Mouse (Mus musculus): ENCODE results near the gene Rhoa.
"Not testable (repeated sequence)": the region's sequence is repeated elsewhere in the genome, so short reads cannot be mapped to it uniquely, and the experiment has no call there.

Gene Rhoa

DNA sequence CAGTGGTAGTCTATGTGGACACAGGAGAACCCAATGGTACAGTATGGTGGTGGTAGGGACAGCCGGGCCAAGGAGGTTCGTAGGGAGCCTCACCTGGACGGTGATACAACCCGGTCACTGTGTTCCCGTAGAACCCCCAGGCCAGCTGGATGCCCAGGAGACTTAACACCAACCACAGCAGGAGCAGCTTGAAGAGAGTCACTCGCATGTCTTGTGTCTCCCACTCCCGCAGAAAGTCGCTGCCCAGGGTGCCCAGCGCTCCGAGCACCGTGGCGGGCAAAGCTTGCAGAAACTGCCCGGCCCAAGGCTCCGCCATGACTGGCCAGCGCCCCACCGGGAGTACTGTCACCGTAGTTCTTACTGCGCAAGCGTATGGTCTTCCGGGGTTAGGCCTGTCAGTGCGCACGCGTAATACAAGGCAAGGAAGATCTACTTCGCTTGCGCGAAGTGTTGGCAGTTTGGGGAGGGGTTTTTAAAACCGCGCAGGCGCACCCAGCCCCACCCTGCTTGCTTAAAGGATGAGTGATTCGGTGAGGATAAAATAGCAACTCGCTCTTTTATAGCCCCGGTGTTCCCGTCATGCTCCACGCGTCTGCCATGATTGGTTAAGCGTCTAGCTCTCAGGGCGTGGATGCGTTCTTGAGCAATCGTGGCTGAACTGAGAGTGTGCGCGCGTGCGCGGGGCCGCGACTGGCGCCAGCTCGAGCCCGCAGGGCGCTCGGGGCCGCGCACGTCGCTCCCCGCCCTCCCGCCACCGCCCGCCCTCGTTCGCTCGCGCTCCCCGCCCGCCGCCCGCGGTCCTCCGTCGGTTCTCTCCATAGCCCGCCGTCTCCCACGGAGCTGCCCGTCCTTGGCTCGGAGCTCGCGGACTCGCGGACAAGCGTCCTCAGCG, at the start of gene Rhoa, which contains the start of gene Tcta:
Rhoa (plus strand) TSS at position 501 of the 892 bp plus-strand sequence.
Tcta (minus strand) TSS at position 532 of the 892 bp plus-strand sequence.
- peak; percentile 100 for DNase-seq

DNA sequence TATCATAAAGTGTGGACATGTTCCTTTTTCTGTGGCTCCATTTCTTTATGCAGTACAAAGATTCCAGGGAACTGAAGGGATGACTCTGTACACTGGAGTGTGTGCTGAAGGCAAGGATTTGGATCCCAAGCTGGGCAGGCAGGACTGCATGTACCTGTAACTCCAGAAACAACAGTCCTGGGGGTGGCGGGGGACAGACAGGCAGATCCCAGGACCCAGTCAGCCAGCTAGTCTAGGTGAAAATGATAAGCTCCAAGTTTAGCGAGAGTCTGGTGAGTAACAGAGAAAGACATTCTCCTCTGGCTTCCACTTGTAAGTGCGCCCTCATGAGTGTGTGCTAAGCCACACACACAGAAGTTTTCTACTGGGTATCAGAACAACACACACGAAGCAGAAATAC, 45.4 kb upstream of the Rhoa start:
- no peak for DNase-seq

DNA sequence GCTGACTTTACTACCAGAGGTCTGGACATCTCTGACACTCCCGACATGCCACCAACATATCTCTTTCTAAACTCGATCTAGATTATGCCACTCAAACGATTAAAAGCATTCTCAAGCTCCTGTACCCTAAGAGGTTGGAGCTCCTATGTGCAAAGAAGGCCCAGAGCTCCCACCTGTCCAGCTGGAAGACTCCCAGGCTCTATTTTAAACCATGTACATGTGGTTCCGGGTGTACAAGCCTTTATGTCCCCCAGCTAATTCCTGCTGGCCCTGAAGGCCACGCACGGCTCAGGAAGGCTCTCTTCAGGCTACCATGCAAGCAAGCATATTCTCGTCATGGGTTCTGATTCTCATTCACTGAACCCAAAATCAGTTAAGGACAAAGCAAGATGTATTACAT, 44.1 kb upstream of the Rhoa start:
- no peak for DNase-seq

DNA sequence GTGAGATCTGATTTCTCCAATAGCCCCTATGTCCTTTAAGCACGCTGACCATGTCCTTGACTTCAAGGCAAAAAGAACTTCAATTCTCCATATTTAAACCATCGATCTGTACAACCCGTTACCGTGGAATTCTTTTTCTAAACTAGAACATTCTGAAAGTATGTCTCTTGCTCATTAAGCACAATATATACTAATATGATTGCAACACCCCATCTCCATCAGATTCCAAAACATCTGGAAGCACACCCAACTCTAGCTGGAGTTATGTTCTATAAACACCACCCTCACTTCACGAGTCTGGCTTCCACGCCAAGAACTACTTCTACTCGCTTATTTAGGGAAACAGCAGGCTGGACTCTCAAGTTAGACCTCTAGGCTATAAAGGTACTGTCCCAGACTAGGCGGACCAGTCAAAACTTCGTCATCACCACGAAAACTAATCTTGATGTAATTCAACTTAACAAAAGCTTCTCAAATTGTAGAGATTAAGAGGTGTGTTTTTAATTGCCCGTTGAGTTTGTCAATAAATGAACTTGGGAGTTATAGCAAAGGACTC, 43.4 kb upstream of the Rhoa start:
- peak; percentile 71 for DNase-seq

DNA sequence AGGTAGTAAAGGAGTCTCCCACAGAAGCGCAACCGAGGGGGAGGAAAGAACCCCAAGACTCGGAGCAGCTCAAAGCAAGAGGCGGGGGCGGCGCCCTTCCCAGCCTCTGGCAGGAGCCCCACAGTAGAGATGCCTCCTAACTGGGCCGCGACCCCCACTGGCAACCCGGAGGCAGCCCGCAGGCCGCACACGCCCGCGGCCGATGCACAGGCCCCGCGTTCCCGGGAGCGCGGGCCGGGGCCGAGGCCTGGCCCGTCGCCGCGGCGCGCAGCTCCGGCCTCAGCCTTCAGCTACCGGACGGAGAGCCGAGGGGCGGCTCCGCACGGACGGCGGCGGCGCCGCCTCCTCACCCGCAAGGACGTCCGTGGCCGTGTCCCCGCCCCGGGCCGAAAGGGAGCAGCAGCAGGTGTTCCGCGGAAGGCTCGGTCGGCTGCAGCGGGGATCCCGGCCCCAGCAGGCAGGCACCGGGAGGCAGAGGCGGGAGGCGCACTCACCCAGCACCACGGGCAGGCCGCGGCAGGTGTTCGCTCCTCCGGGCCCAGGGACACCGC, 42.7 kb upstream of the Rhoa start:
- peak; percentile 65 for DNase-seq

DNA sequence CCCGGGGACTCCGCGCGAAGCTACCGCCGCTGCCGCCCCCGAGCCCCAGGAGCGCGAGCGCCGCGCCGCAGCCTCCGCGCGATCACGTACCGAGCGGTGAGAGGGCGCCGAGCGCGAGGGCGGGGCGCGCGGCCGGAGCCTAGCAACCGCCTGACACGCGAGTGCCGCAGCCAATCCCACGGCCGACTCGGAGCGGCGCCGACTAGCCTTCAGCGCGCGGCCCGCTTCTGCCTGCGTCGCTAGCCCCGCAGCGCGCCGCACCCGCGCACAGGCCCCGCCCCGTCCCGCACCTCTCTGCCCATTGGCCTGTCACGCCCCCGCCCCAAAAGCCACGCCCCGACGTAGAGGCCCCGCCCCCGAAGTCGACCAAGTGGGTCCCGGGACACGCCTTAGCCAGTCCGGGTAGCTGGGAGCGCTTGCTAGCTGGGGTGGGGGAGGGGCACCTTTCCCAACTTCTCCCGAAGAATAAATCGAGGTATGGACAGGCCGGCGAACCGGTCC, 42.2 kb upstream of the Rhoa start, which contains the start of gene Dag1:
Dag1 (minus strand) TSS at position 269 of the 501 bp plus-strand sequence.
- peak; percentile 100 for DNase-seq

DNA sequence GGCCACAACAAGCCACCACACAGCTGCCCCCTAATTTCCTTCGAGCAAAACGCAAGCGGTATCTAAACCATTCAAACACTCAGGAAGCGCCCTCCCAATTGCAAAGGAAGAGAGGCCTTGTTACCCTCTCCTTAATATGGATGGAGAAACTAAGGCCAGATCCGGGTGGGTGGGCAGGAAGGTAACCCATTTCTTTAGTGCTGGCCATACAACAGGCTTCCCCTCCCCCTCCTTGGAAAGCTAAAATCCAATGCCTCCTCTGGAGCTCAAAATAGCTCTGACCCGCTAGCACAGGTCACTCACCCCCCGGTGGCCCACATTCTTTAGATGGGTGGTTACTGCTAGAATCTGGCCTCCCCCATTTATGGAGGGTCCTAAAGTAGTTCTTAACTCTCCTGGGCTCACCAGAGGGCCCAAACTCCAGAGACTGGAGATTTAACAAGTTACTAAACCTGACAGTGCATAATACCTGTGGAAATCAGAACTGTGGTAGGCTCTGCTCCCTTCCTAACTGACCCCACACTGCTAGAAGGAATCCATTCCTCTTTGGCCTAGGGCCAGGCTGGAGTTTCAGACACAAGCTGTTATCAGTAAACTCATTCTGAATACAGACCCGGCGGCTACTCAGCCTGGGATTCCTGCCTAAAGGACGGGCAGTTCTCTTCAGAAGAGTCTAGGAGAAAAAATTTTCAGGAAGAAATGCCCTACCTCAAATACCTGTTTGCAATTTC, 41.6 kb upstream of the Rhoa start:
- peak; percentile 69 for DNase-seq

DNA sequence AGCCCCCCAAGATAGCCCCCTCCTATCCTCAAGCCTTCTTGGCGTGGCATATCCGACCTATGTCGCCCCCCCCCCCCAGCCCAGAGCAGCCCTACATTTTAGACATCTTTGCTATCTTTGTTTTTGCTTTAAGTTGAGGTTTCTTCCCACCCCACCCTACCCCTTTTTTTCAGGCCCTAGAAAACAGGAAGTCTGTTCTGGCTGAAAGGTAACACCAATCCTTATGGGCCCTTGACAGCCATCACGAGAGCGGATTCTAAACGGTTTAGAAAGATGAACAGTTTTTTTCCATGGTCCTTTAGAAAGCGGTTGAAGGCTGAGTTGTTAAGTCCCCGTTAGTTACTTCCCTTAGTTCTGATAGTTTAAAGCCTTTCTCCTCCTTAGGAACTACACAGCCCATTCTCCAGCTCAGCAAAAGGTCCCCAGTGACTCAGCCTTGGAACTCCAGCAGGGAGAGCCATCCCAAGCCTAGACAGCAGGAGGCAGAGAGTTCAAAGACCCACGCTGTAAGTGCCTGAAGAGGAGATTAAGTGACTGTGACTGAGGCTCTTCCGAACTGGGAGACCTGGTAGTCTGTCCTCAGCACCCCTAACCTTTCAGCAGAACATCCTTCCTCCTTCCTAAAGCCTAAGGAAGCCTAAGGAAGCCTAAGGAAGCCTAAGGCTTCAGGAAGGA, 39.5 kb upstream of the Rhoa start:
- DNase-seq, result no peak

DNA sequence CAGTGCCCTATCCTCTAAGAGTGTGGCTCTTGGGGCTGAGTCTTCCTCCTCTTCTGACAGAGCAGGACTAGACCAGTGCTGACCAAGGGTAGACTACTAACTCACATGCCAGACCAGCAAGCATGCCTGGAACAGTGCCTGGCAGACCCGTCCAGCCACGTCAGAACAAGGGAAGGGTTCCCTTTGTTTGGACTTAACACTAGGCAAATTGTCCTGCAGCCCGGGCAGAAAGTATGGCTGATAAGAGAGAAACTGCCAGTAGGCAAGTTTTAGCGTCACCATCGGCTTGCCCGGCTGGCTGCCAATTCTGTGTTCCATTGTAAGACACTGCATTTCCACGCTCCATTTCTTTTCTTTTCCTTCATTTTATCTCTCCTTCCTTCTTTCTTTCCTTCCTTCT, 38.2 kb upstream of the Rhoa start:
- peak; percentile 51 for DNase-seq

DNA sequence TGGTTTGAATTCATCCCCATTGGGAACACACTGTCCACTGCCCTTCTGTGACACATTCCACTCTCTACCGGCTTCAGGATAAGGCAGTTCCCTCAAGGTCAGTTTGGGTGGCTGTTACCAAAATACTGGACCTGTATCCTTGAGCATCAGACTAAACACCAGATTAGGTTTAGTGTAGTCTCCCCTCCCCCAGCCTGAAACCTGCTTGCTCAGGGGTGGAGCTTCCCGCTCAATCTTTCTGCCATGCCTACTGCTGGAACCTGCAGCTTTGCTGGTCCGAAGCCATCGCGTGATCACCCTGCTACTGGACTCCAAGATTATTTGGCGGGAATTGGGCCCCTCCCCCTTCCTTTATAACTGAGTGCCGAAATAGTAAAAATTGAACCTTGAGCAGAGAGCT, 37.2 kb upstream of the Rhoa start:
- not testable (repeated sequence) for DNase-seq

DNA sequence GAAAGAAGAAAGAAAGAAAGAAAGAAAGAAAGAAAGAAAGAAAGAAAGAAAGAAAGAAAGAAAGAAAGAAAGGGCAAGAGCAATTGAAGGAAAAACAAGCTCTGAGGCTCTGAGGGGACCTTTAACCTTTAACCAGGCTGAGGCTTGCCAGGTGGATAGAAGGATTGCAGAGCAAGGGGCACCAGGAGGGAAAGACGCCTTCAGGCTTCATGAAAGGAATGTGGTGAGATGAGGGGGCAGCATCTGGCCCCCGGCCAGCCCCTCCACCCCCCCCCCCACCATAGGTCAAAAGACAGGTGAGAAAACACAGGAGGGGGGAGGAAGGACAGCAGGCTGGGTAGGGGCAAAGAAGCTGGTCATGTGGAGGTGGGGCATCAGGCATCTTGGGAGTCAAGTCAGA, 34.0 kb upstream of the Rhoa start:
- DNase-seq, result no peak

DNA sequence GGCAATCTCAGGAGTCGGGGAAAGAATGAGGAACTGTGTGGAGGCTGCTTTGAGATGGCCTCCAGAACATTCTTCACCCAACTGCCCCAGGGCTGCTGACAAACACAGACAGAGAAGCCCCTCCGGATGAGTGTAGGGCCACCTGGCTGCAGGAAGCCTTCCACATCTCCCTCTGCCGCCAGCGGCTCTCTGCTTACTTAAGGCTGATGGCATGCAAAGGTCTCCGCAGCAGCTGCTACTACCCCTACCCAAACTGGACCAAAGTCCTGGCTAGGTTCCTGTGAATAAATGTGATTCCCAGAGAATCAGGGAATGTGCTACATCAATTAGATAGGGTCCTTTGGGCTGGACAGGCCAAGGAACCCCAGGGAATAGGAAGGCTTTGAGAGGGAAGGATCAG, 33.2 kb upstream of the Rhoa start:
- no peak for DNase-seq

DNA sequence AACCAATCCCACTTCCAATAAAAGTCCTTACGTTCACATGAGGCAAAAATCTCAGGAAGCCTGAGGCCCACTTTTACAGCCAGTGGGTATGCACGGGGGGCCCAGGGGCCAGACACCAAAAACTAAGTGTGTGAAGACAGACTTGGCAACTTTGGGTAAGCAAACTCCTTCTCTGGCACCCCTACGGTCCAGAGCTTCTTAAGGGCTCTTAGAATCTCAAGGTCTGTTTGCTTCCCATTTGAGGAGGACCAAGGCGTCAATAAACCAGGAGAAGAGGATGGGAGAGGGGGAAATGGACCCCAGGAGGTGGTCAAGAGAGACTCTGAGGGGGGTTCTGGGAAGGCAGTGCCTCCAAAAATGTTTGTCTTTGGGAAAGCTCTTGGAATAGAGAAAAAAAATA, 32.4 kb upstream of the Rhoa start:
- peak; percentile 57 for DNase-seq

DNA sequence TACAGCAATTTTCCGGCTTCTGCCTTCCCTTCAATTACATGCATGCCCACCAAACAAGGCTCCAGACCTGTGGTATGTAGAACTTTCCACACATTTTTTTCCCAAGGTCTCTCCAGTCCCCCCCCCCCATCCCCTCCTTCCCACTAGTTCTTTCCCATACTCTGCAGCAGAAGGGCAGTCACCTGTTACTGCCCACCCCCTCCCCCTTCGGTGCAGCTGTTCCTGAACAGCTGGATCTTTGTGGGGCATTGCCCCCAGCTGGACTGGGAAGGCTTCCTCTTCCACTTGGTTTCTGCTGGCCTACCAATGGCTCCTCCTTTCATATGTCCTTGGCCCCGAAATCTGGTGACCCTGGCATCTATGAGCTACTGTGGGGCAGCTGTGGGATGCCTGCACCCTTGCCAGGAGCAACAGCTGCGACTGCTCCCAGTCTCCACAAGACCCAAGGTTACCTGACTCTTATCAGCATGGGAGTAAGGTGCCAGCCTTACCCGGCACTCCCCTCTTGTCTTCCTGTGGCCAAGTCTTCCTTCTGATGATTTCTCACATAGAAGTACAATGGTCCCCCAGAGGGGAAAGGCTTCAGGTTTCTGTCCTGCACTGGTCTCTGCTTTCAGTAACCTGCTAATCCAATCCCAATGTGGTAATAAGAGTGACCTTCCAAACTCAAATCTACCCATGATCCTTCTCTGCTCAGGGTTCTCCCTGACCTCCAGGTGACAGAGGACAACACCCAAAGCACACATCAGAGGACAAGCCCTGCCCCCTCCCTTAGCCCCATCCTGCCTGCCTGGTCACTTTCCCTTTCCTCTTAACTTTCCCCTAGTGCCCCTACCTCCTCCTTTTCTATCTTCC, 31.2 kb upstream of the Rhoa start:
- no peak for DNase-seq

DNA sequence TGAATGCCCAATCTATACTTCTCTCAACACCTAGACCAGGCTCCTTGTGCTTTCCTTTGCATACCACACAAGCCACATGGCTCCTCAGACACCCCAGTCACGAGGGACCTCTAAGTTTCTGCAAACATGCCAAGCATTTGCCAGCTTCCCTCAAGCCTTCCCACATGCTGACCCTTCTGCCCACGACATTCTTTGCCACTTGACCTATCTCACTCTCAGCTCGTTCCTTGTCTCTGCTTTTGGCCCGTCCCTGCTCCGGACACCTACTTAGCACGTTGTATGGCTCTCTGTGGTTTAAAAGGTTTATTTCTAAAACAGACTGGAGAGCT, 30.6 kb upstream of the Rhoa start:
- peak; percentile 88 for DNase-seq

DNA sequence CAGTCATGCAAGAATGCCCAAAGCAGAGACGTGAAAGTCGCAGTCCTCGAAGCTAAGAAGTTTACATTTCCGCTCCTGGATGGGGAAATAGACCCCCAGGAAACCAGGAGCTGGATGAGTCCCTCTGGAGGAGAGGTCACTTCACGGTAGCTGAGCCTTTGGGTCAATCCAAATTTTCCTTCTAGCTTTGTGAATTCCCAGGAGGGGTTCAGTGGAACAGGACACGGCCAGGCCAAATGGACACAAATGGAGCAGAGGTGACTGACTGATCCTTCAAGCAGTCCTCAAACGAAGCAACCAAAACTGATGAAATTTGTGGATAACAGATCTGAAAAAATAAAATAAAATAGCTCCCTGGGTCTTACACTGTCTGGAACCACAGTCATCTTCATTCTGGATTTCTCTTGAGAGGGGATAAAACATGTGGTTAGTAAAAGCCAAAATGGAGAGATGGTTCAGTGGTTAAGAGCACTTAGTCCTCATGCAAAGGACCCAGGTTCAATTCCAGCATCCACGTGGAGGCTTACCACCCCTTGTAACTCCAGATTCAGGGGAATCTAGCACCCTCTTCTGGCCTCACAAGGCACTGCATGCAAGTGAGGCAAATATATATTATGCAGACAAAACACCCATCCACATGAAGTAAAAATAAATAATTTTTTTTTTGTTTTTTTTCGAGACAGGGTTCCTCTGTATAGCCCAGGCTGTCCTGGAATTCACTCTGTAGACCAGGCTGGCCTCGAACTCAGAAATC, 27.1 kb upstream of the Rhoa start:
- DNase-seq, result peak; percentile 78

DNA sequence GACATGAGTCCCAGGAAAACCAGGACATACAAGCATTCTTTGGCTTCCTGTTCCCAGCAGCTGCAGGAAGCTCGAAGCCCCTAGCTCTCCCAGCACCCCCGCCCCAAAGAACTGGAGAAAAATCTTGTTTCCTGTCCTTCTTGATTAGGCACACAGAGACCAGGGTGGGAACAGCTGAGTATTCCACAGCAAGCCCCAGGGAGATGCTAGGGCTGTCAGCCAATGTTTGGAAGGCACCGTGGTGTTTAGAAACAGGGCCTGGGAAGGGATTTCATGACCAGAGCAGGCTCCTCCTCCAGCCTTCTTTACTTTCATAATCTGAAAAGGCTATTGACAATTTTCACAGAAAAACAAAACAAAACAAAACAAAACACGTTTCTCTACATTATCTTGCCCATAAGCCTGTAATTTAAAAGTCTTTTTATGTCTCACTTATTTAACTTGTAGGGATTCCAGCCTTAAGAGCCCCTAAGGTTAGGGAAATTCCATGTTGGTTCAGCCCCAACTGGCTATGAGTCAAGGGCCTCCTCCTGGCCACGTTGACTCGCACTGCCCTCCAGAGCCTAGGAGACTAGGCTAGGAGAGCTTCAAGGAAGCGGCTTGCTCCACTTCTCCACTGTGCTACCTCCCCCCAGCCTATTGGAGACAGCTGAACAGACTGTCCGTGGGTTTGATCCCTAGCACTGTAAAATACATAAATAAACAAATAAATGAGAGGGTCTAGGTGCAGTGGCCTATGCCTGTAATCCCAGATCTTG, 25.7 kb upstream of the Rhoa start:
- DNase-seq, result peak; percentile 80

DNA sequence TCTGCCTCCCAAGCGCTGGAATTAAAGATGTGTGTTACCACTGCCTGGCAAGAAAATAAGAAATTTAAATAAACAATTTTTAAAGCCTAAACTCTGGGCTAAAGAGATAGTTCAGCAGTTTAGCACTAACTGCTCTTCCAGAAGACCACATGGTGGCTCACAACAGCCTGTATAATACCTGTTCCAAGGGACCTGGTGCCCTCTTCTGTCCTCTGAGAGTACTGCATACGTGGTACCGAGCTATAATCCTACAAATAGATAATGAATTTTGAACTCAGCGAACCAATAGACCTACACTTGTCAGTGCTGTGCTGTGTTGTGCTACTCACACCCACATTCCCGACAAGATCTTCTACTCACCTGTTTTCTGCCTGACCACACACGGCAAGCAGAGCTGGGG, 21.5 kb upstream of the Rhoa start:
- DNase-seq, result peak; percentile 94

DNA sequence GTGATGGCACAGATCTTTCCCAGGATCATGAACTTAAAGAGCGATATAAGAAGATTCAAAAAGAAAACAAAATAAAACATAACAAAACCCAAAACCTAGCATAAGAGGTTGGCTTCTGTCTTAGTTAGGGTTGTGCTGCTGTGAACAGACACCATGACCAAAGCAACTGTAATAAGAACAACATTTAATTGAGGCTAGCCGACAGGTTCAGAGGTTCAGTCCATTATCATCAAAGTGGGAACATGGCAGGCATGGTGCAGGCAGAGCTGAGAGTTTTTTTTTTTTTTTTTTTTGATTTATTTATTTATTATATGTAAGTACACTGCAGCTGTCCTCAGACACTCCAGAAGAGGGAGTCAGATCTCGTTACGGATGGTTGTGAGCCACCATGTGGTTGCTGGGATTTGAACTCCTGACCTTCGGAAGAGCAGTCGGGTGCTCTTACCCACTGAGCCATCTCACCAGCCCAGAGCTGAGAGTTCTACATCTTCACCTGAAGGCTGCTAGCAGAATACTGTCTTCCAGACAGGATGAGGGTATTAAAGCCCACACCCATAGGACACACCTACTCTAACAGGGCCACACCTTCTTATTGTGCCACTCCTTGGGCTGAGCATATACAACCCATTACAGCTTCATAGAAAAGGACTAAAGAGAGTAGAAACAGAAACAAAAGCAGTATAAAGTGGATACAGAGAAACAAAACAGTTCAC, 18.2 kb upstream of the Rhoa start:
- not testable (repeated sequence) for DNase-seq

All from lung, postnatal 36 days (tissue).